Mouse (Mus musculus) intestine, embryonic 14.5 days (tissue): ENCODE measurements around the gene Fam171a2. TPM values are rescaled to one million over a fixed set of nuclear protein-coding genes. Genes with fewer than 3 reads are reported as not detected.
A peak's percentile ranks its signal among the peaks of the same experiment; 100 is the strongest.

Experiments
- ATAC-seq: fragments of 200-750 bp; cut with Nextera tagmentation; replicated peaks from 2 replicates; pipeline ENCODE4 v1.8.0; 2017; ENCODE audit warnings: low read depth, moderate number of reproducible peaks, moderate TSS enrichment, moderate library complexity; ENCODE audit not compliant: low FRiP score, low TSS enrichment
- DNase-seq: peaks from one replicate; pipeline ENCODE4 v3.0.0-alpha.2; 2018; ENCODE audit warnings: low spot score
- H3K27ac ChIP-seq: fragments of 300-500 bp; sonication (generic); 2 replicates; pipeline ENCODE4 v1.5.1; 2014; ENCODE audit warnings: low read depth, mild to moderate bottlenecking, control low read depth
- H3K27me3 ChIP-seq: fragments of 300-500 bp; sonication (generic); replicated peaks from 2 replicates; pipeline ENCODE4 v1.6.1; 2014; ENCODE audit warnings: low read length, control low read depth; ENCODE audit not compliant: control insufficient read depth, insufficient read depth
- H3K36me3 ChIP-seq: fragments of 300-500 bp; sonication (generic); 2 replicates; pipeline ENCODE4 v1.6.1; 2014; ENCODE audit warnings: low read length, control low read depth; ENCODE audit not compliant: control insufficient read depth, insufficient read depth
- H3K4me1 ChIP-seq: fragments of 300-500 bp; sonication (generic); replicated peaks from 2 replicates; pipeline ENCODE4 v1.6.1; 2014; ENCODE audit warnings: low read length, control low read depth, mixed read lengths; ENCODE audit not compliant: control insufficient read depth, insufficient read depth
- H3K4me2 ChIP-seq: fragments of 300-500 bp; sonication (generic); 2 replicates; pipeline ENCODE4 v1.6.1; 2014; ENCODE audit warnings: low read length
- H3K4me3 ChIP-seq: fragments of 300-500 bp; sonication (generic); 2 replicates; pipeline ENCODE4 v1.5.1; 2014; ENCODE audit warnings: low read depth, low read length, control low read depth, mixed read lengths
- H3K9ac ChIP-seq: fragments of 300-500 bp; sonication (generic); 2 replicates; pipeline ENCODE4 v1.6.1; 2014; ENCODE audit warnings: mild to moderate bottlenecking, low read length
- H3K9me3 ChIP-seq: fragments of 300-500 bp; sonication (generic); 2 replicates; pipeline ENCODE4 v1.6.1; 2016; ENCODE audit warnings: low read length, control low read depth; ENCODE audit not compliant: control insufficient read depth
- WGBS: fragments of 180-500 bp; shearing (Covaris S2); extraction: QIAGEN DNeasy Blood & Tissue Kit; methylation state at CpG from one replicate; pipeline ENCODE4 v1.1.7; 2014; 5-methylcytosine and 5-hydroxymethylcytosine counted together
- polyA plus RNA-seq: library from polyadenylated mRNA; unstranded; fragments of >200 nt; fragmentation: Nextera tagmentation; extraction: Ambion mirVana; gene quantifications from 2 replicates; pipeline ENCODE4 v1.2.1, GENCODE M21; 2014

Fam171a2 gene
- polyA plus RNA-seq, 1 experiment from 2014 or later = 4.7 TPM

DNA sequence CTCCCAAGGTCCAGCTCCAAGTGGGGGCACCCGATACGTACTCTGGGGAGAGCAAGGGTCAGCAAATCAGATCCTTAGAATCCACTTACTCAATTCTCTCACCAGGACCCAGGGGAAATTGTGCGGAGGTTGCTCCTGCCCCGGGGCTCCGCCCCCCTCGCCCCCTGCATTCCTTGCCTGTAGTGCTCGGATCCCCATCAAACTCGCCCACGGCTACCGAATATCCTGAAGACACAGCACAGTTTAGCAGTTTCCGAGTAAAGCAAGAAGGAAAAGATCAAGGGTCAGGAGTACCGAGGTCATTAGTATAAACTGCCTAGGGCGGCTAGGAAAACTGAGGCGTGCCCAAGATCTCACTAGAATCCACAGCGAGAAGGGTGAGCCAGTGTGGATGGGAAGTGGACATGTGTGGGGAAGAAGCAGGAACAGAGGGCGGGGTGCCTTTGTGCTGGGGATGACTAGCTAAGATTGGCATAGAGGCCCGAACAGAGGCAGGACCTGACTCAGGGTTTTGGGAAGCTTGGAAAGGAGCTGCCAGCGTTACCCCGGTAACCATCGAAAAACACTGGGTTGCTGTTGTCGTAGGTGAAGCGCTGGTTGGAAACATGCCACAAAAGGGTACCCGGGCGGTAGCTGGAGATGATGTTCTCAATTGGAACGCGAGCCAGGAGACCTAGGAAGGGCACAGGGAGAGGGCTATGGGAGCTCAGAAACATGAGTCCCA, 18.4 kb upstream of the Fam171a2 start:
- Histone ChIP-seq H3K27ac (no peak overlapping the region), H3K36me3 (no peaks in the 10 kb centered on the region), H3K4me3 (no peak overlapping the region), H3K4me2 (peak overlapping the region; percentile 27), H3K4me1 (peaks cover 15% of the 10 kb centered on the region), H3K27me3 (peaks cover 12% of the 10 kb centered on the region; the same call in 1 of the 2 replicates), H3K9me3 (no peaks in the 10 kb centered on the region), H3K9ac (no peak overlapping the region)
- WGBS = 12% methylated on average over 26 of the region's 26 CpGs
- DNase-seq (peak; percentile 67), ATAC-seq (no peak)

- Histone ChIP-seq H3K27me3 (peaks cover 12% of the 10 kb centered on the region; the same call in 1 of the 2 replicates), H3K9me3 (no peaks in the 10 kb centered on the region), H3K4me1 (peaks cover 15% of the 10 kb centered on the region), H3K9ac (no peak overlapping the region), H3K4me2 (no peak overlapping the region), H3K36me3 (no peaks in the 10 kb centered on the region), H3K4me3 (no peak overlapping the region), H3K27ac (no peak overlapping the region)
- DNase-seq (no peak), ATAC-seq (no peak)
- WGBS = 94% methylated on average over 6 of the region's 6 CpGs
These were observed 17.4 kb upstream of the Fam171a2 start for GRCm38 (mm10) chr11:102464901-102465300.

DNA sequence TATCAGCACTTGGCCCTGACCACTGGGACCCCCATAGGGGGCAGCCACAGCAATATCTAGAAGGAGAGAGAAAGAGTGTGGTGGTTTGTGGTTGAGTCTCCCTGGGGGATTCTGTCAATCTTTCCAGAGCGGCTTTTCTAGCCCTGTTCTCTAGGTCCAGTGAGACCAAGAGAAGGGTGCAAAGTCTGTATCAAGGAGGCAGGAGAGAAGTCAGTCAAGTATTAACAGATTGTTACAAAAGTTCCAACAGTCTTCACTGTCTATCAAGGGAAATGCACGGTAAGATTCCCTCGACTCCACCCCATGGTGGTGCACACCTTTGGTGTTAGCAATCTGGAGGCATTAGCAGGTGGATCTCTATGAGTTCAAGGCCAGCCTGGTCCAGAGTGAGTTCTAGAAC, 14.3 kb upstream of the Fam171a2 start:
- Histone ChIP-seq H3K9ac (no peak overlapping the region), H3K27ac (no peak overlapping the region)
- WGBS = 86% methylated on average over 3 of the region's 3 CpGs

DNA sequence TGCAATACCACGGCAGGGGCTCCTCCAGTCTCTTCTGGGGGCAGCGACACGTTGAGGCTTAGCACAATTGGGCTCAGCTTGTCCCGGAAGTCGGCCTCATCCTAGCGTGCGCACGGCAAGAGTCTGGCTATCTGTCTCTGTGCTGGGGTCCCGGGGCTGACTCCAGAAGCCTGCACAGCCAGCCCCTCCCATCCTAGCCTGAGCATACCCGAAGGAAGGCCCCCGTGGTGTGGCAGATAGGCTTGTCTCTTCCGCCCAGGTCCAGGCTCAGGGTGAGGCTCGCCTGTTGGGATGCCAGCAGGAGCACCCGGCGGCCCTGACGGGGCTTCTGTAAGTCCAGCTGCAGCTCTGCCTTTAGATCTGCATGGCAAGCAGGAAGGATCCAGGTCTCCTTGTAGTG, 13.1 kb upstream of the Fam171a2 start:
- Histone ChIP-seq H3K9me3 (no peaks in the 10 kb centered on the region), H3K4me1 (0 out of 2 replicates have a peak, but pooled peaks cover 3% of the 10 kb centered on the region)
- no peak for DNase-seq

More for the DNA sequence above, 14.3 kb upstream of the Fam171a2 start:
- no peaks in the 10 kb centered on the region for H3K36me3 ChIP-seq
- DNase-seq = no peak
- H3K27me3 ChIP-seq = peaks cover 15% of the 10 kb centered on the region; the same call in 1 of the 2 replicates
- no peak overlapping the region for H3K4me2 ChIP-seq
- no peak overlapping the region for H3K4me3 ChIP-seq
- H3K4me1 ChIP-seq = peaks cover 7% of the 10 kb centered on the region; the same call in 1 of the 2 replicates
- no peak for ATAC-seq
- H3K9me3 ChIP-seq = no peaks in the 10 kb centered on the region

GRCm38 (mm10) chr11:102455740-102456396, 8.4 kb upstream of the Fam171a2 start:
- Histone ChIP-seq H3K4me3 (peak overlapping the region; percentile 49), H3K9me3 (no peaks in the 10 kb centered on the region), H3K36me3 (no peaks in the 10 kb centered on the region), H3K9ac (peak overlapping the region; percentile 42), H3K4me2 (peak overlapping the region; percentile 82), H3K4me1 (0 out of 2 replicates have a peak, but pooled peaks cover 6% of the 10 kb centered on the region), H3K27ac (peak overlapping the region; percentile 38), H3K27me3 (peaks cover 3% of the 10 kb centered on the region; the same call in 1 of the 2 replicates)
- DNase-seq (peak; percentile 93), ATAC-seq (peak; percentile 92)
- under 1% methylated on average over 39 of the region's 40 CpGs for WGBS

More for the DNA sequence above, 13.1 kb upstream of the Fam171a2 start:
- peaks cover 13% of the 10 kb centered on the region; the same call in 1 of the 2 replicates for H3K27me3 ChIP-seq
- ATAC-seq = no peak
- H3K4me2 ChIP-seq = no peak overlapping the region
- WGBS = 60% methylated on average over 16 of the region's 16 CpGs
- H3K36me3 ChIP-seq = no peaks in the 10 kb centered on the region
- H3K27ac ChIP-seq = no peak overlapping the region
- no peak overlapping the region for H3K4me3 ChIP-seq
- H3K9ac ChIP-seq = no peak overlapping the region

GRCm38 (mm10) chr11:102453131-102453530, 5.6 kb upstream of the Fam171a2 start:
- no peak overlapping the region for H3K9ac ChIP-seq
- no peaks in the 10 kb centered on the region for H3K9me3 ChIP-seq
- 14% methylated on average over 10 of the region's 10 CpGs for WGBS
- H3K4me3 ChIP-seq = no peak overlapping the region
- ATAC-seq (no peak), DNase-seq (no peak)
- H3K36me3 ChIP-seq = no peaks in the 10 kb centered on the region
- H3K27me3 ChIP-seq = peaks cover 4% of the 10 kb centered on the region
- no peak overlapping the region for H3K4me2 ChIP-seq
- no peak overlapping the region for H3K27ac ChIP-seq
- H3K4me1 ChIP-seq = peaks cover 15% of the 10 kb centered on the region

- Histone ChIP-seq H3K36me3 (no peaks in the 10 kb centered on the region), H3K9me3 (no peaks in the 10 kb centered on the region), H3K9ac (no peak overlapping the region), H3K4me3 (no peak overlapping the region), H3K4me2 (no peak overlapping the region), H3K4me1 (peaks cover 35% of the 10 kb centered on the region), H3K27me3 (peaks cover 4% of the 10 kb centered on the region; the same call in 1 of the 2 replicates), H3K27ac (no peak overlapping the region)
- no peak for DNase-seq
- ATAC-seq = no peak
- 44% methylated on average over 17 of the region's 17 CpGs for WGBS
These were observed 1.8 kb upstream of the Fam171a2 start for GRCm38 (mm10) chr11:102449043-102450008.

- H3K27me3 ChIP-seq = peaks cover 4% of the 10 kb centered on the region; the same call in 1 of the 2 replicates
- H3K27ac ChIP-seq = no peak overlapping the region
- DNase-seq = no peak
- ATAC-seq = no peak
- H3K4me2 ChIP-seq = no peak overlapping the region
- H3K4me3 ChIP-seq = no peak overlapping the region
- no peaks in the 10 kb centered on the region for H3K36me3 ChIP-seq
- H3K9ac ChIP-seq = no peak overlapping the region
- peaks cover 37% of the 10 kb centered on the region for H3K4me1 ChIP-seq
- WGBS = 13% methylated on average over 8 of the region's 8 CpGs
- no peaks in the 10 kb centered on the region for H3K9me3 ChIP-seq
These were observed 845 bp upstream of the Fam171a2 start for GRCm38 (mm10) chr11:102448327-102448726.
